Mouse (Mus musculus): ENCODE results near the gene Mbtps1. TPM values are rescaled to one million over a fixed set of nuclear protein-coding genes. Genes with fewer than 3 reads are reported as not detected.

Gene Mbtps1
- polyA plus RNA-seq, 1 experiment from 2014 or later, result 103 TPM

- WGBS, result 61% methylated on average over 3 of the region's 3 CpGs
- H3K36me3 ChIP-seq, result peaks cover 98% of the 10 kb centered on the region
- H3K4me1 ChIP-seq, result peaks cover 5% of the 10 kb centered on the region; the same call in 1 of the 2 replicates
- H3K9ac ChIP-seq, result no peak overlapping the region
- H3K9me3 ChIP-seq (replicated peaks), result no peaks in the 10 kb centered on the region
- H3K4me2 ChIP-seq (replicated peaks), result no peak overlapping the region
- H3K27ac ChIP-seq, result no peak overlapping the region; the same call in 1 of the 2 replicates
- H3K4me3 ChIP-seq, result no peak overlapping the region
- ATAC-seq (ENCODE audit: low FRiP score), result no peak
- no peaks in the 10 kb centered on the region for H3K27me3 ChIP-seq
Observed at GRCm38 (mm10) chr8:119515767-119516166, 42.8 kb downstream of the Mbtps1 start.

- 86% methylated on average over 3 of the region's 3 CpGs for WGBS
- Histone ChIP-seq H3K4me2 (replicated peaks) (no peak overlapping the region), H3K4me3 (no peak overlapping the region), H3K27ac (no peak overlapping the region), H3K9me3 (replicated peaks) (no peaks in the 10 kb centered on the region), H3K9ac (no peak overlapping the region), H3K27me3 (no peaks in the 10 kb centered on the region), H3K4me1 (peaks cover 5% of the 10 kb centered on the region; the same call in 1 of the 2 replicates), H3K36me3 (peaks cover 97% of the 10 kb centered on the region)
- no peak for ATAC-seq (ENCODE audit: low FRiP score)
Observed at GRCm38 (mm10) chr8:119514940-119515339, 43.6 kb downstream of the Mbtps1 start.

- no peaks in the 10 kb centered on the region for H3K9me3 ChIP-seq (replicated peaks)
- no peak overlapping the region for H3K4me2 ChIP-seq (replicated peaks)
- peaks cover 5% of the 10 kb centered on the region; the same call in 1 of the 2 replicates for H3K4me1 ChIP-seq
- H3K9ac ChIP-seq, result no peak overlapping the region
- H3K36me3 ChIP-seq, result peaks cover 98% of the 10 kb centered on the region
- ATAC-seq (ENCODE audit: low FRiP score), result no peak
- 94% methylated on average over 4 of the region's 4 CpGs for WGBS
- H3K27ac ChIP-seq, result no peak overlapping the region
- no peaks in the 10 kb centered on the region for H3K27me3 ChIP-seq
- H3K4me3 ChIP-seq, result no peak overlapping the region
Observed at GRCm38 (mm10) chr8:119513405-119513804, 45.1 kb downstream of the Mbtps1 start.

- 94% methylated on average over 7 of the region's 7 CpGs for WGBS
- H3K36me3 ChIP-seq, result peaks cover 95% of the 10 kb centered on the region
Observed at GRCm38 (mm10) chr8:119511722-119512121, 46.8 kb downstream of the Mbtps1 start.

GRCm38 (mm10) chr8:119510471-119510870 is 48.1 kb downstream of the Mbtps1 start:
- H3K27me3 ChIP-seq, result no peaks in the 10 kb centered on the region
- H3K27ac ChIP-seq, result no peak overlapping the region
- H3K4me1 ChIP-seq, result 0 out of 2 replicates have a peak, but pooled peaks cover 2% of the 10 kb centered on the region
- peaks cover 86% of the 10 kb centered on the region for H3K36me3 ChIP-seq
- 93% methylated on average over 9 of the region's 9 CpGs for WGBS
- H3K4me3 ChIP-seq, result no peak overlapping the region
- no peak for ATAC-seq (ENCODE audit: low FRiP score)
- no peaks in the 10 kb centered on the region for H3K9me3 ChIP-seq (replicated peaks)
- H3K4me2 ChIP-seq (replicated peaks), result no peak overlapping the region
- no peak overlapping the region for H3K9ac ChIP-seq

More at GRCm38 (mm10) chr8:119511722-119512121, 46.8 kb downstream of the Mbtps1 start:
- Histone ChIP-seq H3K9ac (no peak overlapping the region), H3K27ac (no peak overlapping the region), H3K4me2 (replicated peaks) (no peak overlapping the region), H3K9me3 (replicated peaks) (no peaks in the 10 kb centered on the region), H3K27me3 (no peaks in the 10 kb centered on the region), H3K4me1 (0 out of 2 replicates have a peak, but pooled peaks cover 3% of the 10 kb centered on the region), H3K4me3 (no peak overlapping the region)
- no peak for ATAC-seq (ENCODE audit: low FRiP score)

GRCm38 (mm10) chr8:119506106-119506505 is 52.4 kb downstream of the Mbtps1 start:
- H3K4me3 ChIP-seq, result no peak overlapping the region
- no peak overlapping the region for H3K9ac ChIP-seq
- no peak overlapping the region for H3K27ac ChIP-seq
- H3K27me3 ChIP-seq, result no peaks in the 10 kb centered on the region
- peaks cover 19% of the 10 kb centered on the region for H3K4me1 ChIP-seq
- H3K9me3 ChIP-seq (replicated peaks), result no peaks in the 10 kb centered on the region
- peaks cover 42% of the 10 kb centered on the region for H3K36me3 ChIP-seq
- 88% methylated on average over 8 of the region's 8 CpGs for WGBS
- no peak for ATAC-seq (ENCODE audit: low FRiP score)
- no peak overlapping the region for H3K4me2 ChIP-seq (replicated peaks)

- Histone ChIP-seq H3K4me2 (replicated peaks) (no peak overlapping the region), H3K4me1 (peaks cover 20% of the 10 kb centered on the region), H3K27ac (no peak overlapping the region), H3K27me3 (no peaks in the 10 kb centered on the region), H3K4me3 (no peak overlapping the region), H3K9me3 (replicated peaks) (no peaks in the 10 kb centered on the region), H3K36me3 (peaks cover 36% of the 10 kb centered on the region), H3K9ac (no peak overlapping the region)
- WGBS, result 54% methylated on average over 9 of the region's 9 CpGs
- ATAC-seq (ENCODE audit: low FRiP score), result no peak
Observed at GRCm38 (mm10) chr8:119505488-119505887, 53.0 kb downstream of the Mbtps1 start.

GRCm38 (mm10) chr8:119503191-119503767 is 55.3 kb downstream of the Mbtps1 start:
- Histone ChIP-seq H3K9ac (no peak overlapping the region), H3K4me2 (replicated peaks) (no peak overlapping the region), H3K36me3 (peaks cover 14% of the 10 kb centered on the region), H3K27me3 (no peaks in the 10 kb centered on the region), H3K4me1 (peaks cover 26% of the 10 kb centered on the region), H3K27ac (no peak overlapping the region), H3K4me3 (no peak overlapping the region), H3K9me3 (replicated peaks) (no peaks in the 10 kb centered on the region)
- no peak for ATAC-seq (ENCODE audit: low FRiP score)
- 49% methylated on average over 10 of the region's 10 CpGs for WGBS

GRCm38 (mm10) chr8:119502111-119502510 is 56.4 kb downstream of the Mbtps1 start:
- H3K36me3 ChIP-seq, result peaks cover 5% of the 10 kb centered on the region; the same call in 1 of the 2 replicates
- no peak overlapping the region for H3K27ac ChIP-seq
- H3K4me1 ChIP-seq, result peaks cover 26% of the 10 kb centered on the region
- no peak overlapping the region for H3K4me3 ChIP-seq
- H3K4me2 ChIP-seq (replicated peaks), result no peak overlapping the region
- H3K9ac ChIP-seq, result no peak overlapping the region
- 55% methylated on average over 4 of the region's 4 CpGs for WGBS
- no peaks in the 10 kb centered on the region for H3K9me3 ChIP-seq (replicated peaks)
- H3K27me3 ChIP-seq, result no peaks in the 10 kb centered on the region
- ATAC-seq (ENCODE audit: low FRiP score), result no peak

GRCm38 (mm10) chr8:119501598-119501997 is 56.9 kb downstream of the Mbtps1 start, which contains the start of gene Slc38a8:
TSS of gene Slc38a8 (minus strand) at chr8:119501698.
- Histone ChIP-seq H3K9ac (no peak within 1 kb of the TSS), H3K36me3 (0 out of 2 replicates have a peak, but pooled peaks cover 4% of the 10 kb centered on the region), H3K4me1 (peaks cover 28% of the 10 kb centered on the region), H3K4me2 (replicated peaks) (no peak within 1 kb of the TSS), H3K27ac (no peak within 1 kb of the TSS), H3K27me3 (peaks cover 5% of the 10 kb centered on the region; the same call in 1 of the 2 replicates), H3K4me3 (no peak within 1 kb of the TSS), H3K9me3 (replicated peaks) (no peaks in the 10 kb centered on the region)
- ATAC-seq (ENCODE audit: low FRiP score), result no peak
- WGBS, result 48% methylated on average over 5 of the region's 5 CpGs

GRCm38 (mm10) chr8:119499836-119500235 is 58.7 kb downstream of the Mbtps1 start:
- no peak overlapping the region for H3K9ac ChIP-seq
- H3K4me1 ChIP-seq, result peaks cover 22% of the 10 kb centered on the region
- H3K36me3 ChIP-seq, result no peaks in the 10 kb centered on the region
- no peak overlapping the region for H3K4me3 ChIP-seq
- no peaks in the 10 kb centered on the region for H3K9me3 ChIP-seq (replicated peaks)
- no peak for ATAC-seq (ENCODE audit: low FRiP score)
- H3K27me3 ChIP-seq, result peaks cover 10% of the 10 kb centered on the region
- WGBS, result 82% methylated on average over 2 of the region's 2 CpGs
- no peak overlapping the region for H3K27ac ChIP-seq
- H3K4me2 ChIP-seq (replicated peaks), result no peak overlapping the region

- H3K27me3 ChIP-seq, result peaks cover 13% of the 10 kb centered on the region
- H3K36me3 ChIP-seq, result no peaks in the 10 kb centered on the region
- no peak overlapping the region for H3K9ac ChIP-seq
- peaks cover 12% of the 10 kb centered on the region for H3K4me1 ChIP-seq
- ATAC-seq (ENCODE audit: low FRiP score), result no peak
- WGBS, result 13% methylated on average over 6 of the region's 6 CpGs
- H3K27ac ChIP-seq, result no peak overlapping the region
- no peak overlapping the region for H3K4me3 ChIP-seq
- no peaks in the 10 kb centered on the region for H3K9me3 ChIP-seq (replicated peaks)
- no peak overlapping the region for H3K4me2 ChIP-seq (replicated peaks)
Observed at GRCm38 (mm10) chr8:119496848-119497247, 61.7 kb downstream of the Mbtps1 start.

GRCm38 (mm10) chr8:119487093-119487492 is 71.4 kb downstream of the Mbtps1 start:
- Histone ChIP-seq H3K4me3 (no peak overlapping the region), H3K4me1 (peaks cover 13% of the 10 kb centered on the region; the same call in 1 of the 2 replicates), H3K36me3 (no peaks in the 10 kb centered on the region), H3K27me3 (0 out of 2 replicates have a peak, but pooled peaks cover 9% of the 10 kb centered on the region), H3K4me2 (replicated peaks) (no peak overlapping the region), H3K9ac (no peak overlapping the region), H3K27ac (no peak overlapping the region), H3K9me3 (replicated peaks) (no peaks in the 10 kb centered on the region)
- ATAC-seq (ENCODE audit: low FRiP score), result no peak
- WGBS, result 83% methylated on average over 7 of the region's 7 CpGs
